Mouse (Mus musculus) E14TG2a.4 (cell line): Measurements from ENCODE around the gene Anapc16.
A peak's percentile ranks its signal among the peaks of the same experiment; 100 is the strongest.

Source experiments
- CTCF ChIP-seq: conservative IDR thresholded peaks from 2 replicates; pipeline ENCODE4 v1.5.1; 2014; ENCODE audit warnings: low read length
- NANOG ChIP-seq: IDR thresholded peaks from 2 replicates; pipeline ENCODE4 v1.6.1; 2014; ENCODE audit warnings: borderline replicate concordance, low read length, mixed read lengths

- TF ChIP-seq CTCF: no peak
- peak; percentile 88 for TF ChIP-seq NANOG
These were observed 45.5 kb downstream of the Anapc16 start for GRCm38 (mm10) chr10:59957171-59958149.
